Mouse (Mus musculus): ENCODE data around the gene Erf. TPM values are rescaled to one million over a fixed set of nuclear protein-coding genes. Genes with fewer than 3 reads are reported as not detected.

Erf gene
- total and polyA plus RNA-seq, 2 experiments, result 7.4 to 27.0 TPM

- peaks cover 5% of the 10 kb centered on the region for H3K36me3 ChIP-seq (ENCODE audit: control insufficient read depth, insufficient read depth, low read length)
- H3K79me2 ChIP-seq (ENCODE audit: control insufficient read depth, insufficient read depth, low read length), result peaks cover 21% of the 10 kb centered on the region; the same call in 1 of the 2 replicates
- WGBS, result 1% methylated on average over 53 of the region's 53 CpGs
- peak overlapping the region; percentile 70 for H3K4me3 ChIP-seq (ENCODE audit: insufficient read depth, low read depth, low read length)
- H3K4me1 ChIP-seq (ENCODE audit: control insufficient read depth, insufficient read depth, low read length), result peaks cover 21% of the 10 kb centered on the region
- no peaks in the 10 kb centered on the region for H3K27me3 ChIP-seq (ENCODE audit: control insufficient read depth, insufficient read depth, low read length)
- peak overlapping the region; percentile 78 for H3K9ac ChIP-seq (ENCODE audit: low read depth, low read length)
- peak overlapping the region; percentile 79 for H3K27ac ChIP-seq (replicated peaks; ENCODE audit: insufficient read depth, low read depth, low read length)
- no peak for TF ChIP-seq CTCF (IDR thresholded peaks at IDR 0.05; ENCODE audit: low read depth, low read length)
- DNase-seq (ENCODE audit: extremely low read depth, low read depth, low spot score), result peak; percentile 34
Measured at GRCm38 (mm10) chr7:25218705-25219415, 31.7 kb downstream of the Erf start.

- TF ChIP-seq POLR2A (IDR thresholded peaks at IDR 0.05; ENCODE audit: extremely low read depth, insufficient read depth, low read length), result no peak
- no peak for TF ChIP-seq CTCF (IDR thresholded peaks at IDR 0.05; ENCODE audit: low read depth, low read length)
- H3K9ac ChIP-seq (ENCODE audit: low read depth, low read length), result 0 out of 2 replicates have a peak overlapping the region, but pooled peaks have one; percentile 16
- peak overlapping the region; percentile 56 for H3K27ac ChIP-seq (replicated peaks; ENCODE audit: insufficient read depth, low read depth, low read length)
- DNase-seq (ENCODE audit: extremely low read depth, low read depth, low spot score), result peak; percentile 82
- H3K36me3 ChIP-seq (ENCODE audit: control insufficient read depth, insufficient read depth, low read length), result peaks cover 8% of the 10 kb centered on the region
- 32% methylated on average over 12 of the region's 12 CpGs for WGBS
- no peak overlapping the region for H3K4me3 ChIP-seq (ENCODE audit: insufficient read depth, low read depth, low read length)
- H3K79me2 ChIP-seq (ENCODE audit: control insufficient read depth, insufficient read depth, low read length), result peaks cover 18% of the 10 kb centered on the region; the same call in 1 of the 2 replicates
- no peaks in the 10 kb centered on the region for H3K27me3 ChIP-seq (ENCODE audit: control insufficient read depth, insufficient read depth, low read length)
- peaks cover 21% of the 10 kb centered on the region for H3K4me1 ChIP-seq (ENCODE audit: control insufficient read depth, insufficient read depth, low read length)
Measured at GRCm38 (mm10) chr7:25217653-25218395, 32.7 kb downstream of the Erf start.

GRCm38 (mm10) chr7:25214172-25214571 lies 36.4 kb downstream of the Erf start:
- no peak for TF ChIP-seq CTCF (IDR thresholded peaks at IDR 0.05; ENCODE audit: low read depth, low read length)
- no peak for TF ChIP-seq POLR2A (IDR thresholded peaks at IDR 0.05; ENCODE audit: extremely low read depth, insufficient read depth, low read length)
- no peaks in the 10 kb centered on the region for H3K27me3 ChIP-seq (ENCODE audit: control insufficient read depth, insufficient read depth, low read length)
- no peak overlapping the region for H3K4me3 ChIP-seq (ENCODE audit: insufficient read depth, low read depth, low read length)
- no peak for DNase-seq (ENCODE audit: extremely low read depth, low read depth, low spot score)
- peaks cover 12% of the 10 kb centered on the region; the same call in 1 of the 2 replicates for H3K79me2 ChIP-seq (ENCODE audit: control insufficient read depth, insufficient read depth, low read length)
- WGBS, result 97% methylated on average over 2 of the region's 2 CpGs
- peaks cover 25% of the 10 kb centered on the region for H3K36me3 ChIP-seq (ENCODE audit: control insufficient read depth, insufficient read depth, low read length)
- H3K4me1 ChIP-seq (ENCODE audit: control insufficient read depth, insufficient read depth, low read length), result peaks cover 6% of the 10 kb centered on the region
- no peak overlapping the region for H3K27ac ChIP-seq (replicated peaks; ENCODE audit: insufficient read depth, low read depth, low read length)
- H3K9ac ChIP-seq (ENCODE audit: low read depth, low read length), result no peak overlapping the region

DNA sequence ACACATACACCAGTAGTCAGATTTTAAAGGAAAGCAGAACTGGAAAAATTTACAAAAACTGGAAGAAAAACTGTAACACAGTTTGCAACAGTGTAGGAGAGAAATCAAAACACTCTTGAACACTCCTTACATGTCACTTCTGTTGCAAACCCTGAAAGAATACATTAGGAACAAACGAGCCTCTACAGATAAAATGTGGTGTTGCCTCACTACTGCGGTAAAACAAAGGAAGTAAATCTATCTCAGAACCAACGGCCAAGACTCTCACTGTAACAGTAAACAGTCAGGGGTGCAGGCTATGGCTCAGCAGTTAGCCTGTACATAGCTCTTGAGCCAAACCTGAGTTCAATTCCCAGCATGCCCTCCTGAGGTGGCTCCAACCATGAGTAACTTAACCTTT lies 37.5 kb downstream of the Erf start:
- TF ChIP-seq CTCF (IDR thresholded peaks at IDR 0.05; ENCODE audit: low read depth, low read length) (no peak), POLR2A (IDR thresholded peaks at IDR 0.05; ENCODE audit: extremely low read depth, insufficient read depth, low read length) (no peak)

DNA sequence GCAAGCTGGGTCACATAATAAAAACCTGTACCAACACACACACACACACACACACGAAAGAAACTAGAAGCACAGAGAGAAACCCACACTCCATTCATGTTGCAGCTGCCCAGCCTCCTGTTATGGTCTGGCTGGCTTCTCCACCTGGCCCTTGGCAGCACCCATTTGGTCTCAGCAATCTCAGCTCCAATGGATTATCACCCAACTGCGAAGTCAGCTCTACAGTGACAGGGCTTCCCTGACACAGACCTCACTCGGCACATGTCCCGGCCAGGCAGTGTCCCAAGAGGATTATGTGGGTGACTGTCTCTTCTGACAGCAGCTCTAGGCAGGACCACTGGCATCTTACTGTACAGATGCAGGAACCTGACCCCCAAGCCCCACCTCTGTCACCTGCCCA lies 40.1 kb downstream of the Erf start:
- Histone ChIP-seq H3K9ac (ENCODE audit: low read depth, low read length) (no peak overlapping the region), H3K4me3 (ENCODE audit: insufficient read depth, low read depth, low read length) (no peak overlapping the region), H3K36me3 (ENCODE audit: control insufficient read depth, insufficient read depth, low read length) (peaks cover 33% of the 10 kb centered on the region), H3K27me3 (ENCODE audit: control insufficient read depth, insufficient read depth, low read length) (no peaks in the 10 kb centered on the region), H3K79me2 (ENCODE audit: control insufficient read depth, insufficient read depth, low read length) (peaks cover 5% of the 10 kb centered on the region; the same call in 1 of the 2 replicates), H3K27ac (replicated peaks; ENCODE audit: insufficient read depth, low read depth, low read length) (no peak overlapping the region), H3K4me1 (ENCODE audit: control insufficient read depth, insufficient read depth, low read length) (no peaks in the 10 kb centered on the region)
- 90% methylated on average over 4 of the region's 4 CpGs for WGBS
- TF ChIP-seq CTCF (IDR thresholded peaks at IDR 0.05; ENCODE audit: low read depth, low read length) (no peak), POLR2A (IDR thresholded peaks at IDR 0.05; ENCODE audit: extremely low read depth, insufficient read depth, low read length) (no peak)
- no peak for DNase-seq (ENCODE audit: extremely low read depth, low read depth, low spot score)

More for the DNA sequence above, 37.5 kb downstream of the Erf start:
- Histone ChIP-seq H3K27ac (replicated peaks; ENCODE audit: insufficient read depth, low read depth, low read length) (no peak overlapping the region), H3K4me1 (ENCODE audit: control insufficient read depth, insufficient read depth, low read length) (peaks cover 6% of the 10 kb centered on the region), H3K4me3 (ENCODE audit: insufficient read depth, low read depth, low read length) (no peak overlapping the region), H3K36me3 (ENCODE audit: control insufficient read depth, insufficient read depth, low read length) (peaks cover 25% of the 10 kb centered on the region), H3K79me2 (ENCODE audit: control insufficient read depth, insufficient read depth, low read length) (peaks cover 5% of the 10 kb centered on the region; the same call in 1 of the 2 replicates), H3K27me3 (ENCODE audit: control insufficient read depth, insufficient read depth, low read length) (no peaks in the 10 kb centered on the region), H3K9ac (ENCODE audit: low read depth, low read length) (no peak overlapping the region)
- 57% methylated on average over 3 of the region's 3 CpGs for WGBS
- no peak for DNase-seq (ENCODE audit: extremely low read depth, low read depth, low spot score)

Measured in liver, adult 2 months (tissue).